Mouse (Mus musculus) B cell, adult 2 months (primary cell): ENCODE measurements at regions not wholly inside any gene's neighbourhood (a gene's known extent, or its start where the extent isn't known, plus 50 kb on each side); places are given as distances from the start of the nearest gene placed in this dataset.

Experiments
- DNase-seq, 2 experiments: peaks; one replicate each; pipeline ENCODE4 v3.0.0; 2022

- DNase-seq = no peak
Observed at GRCm38 (mm10) chr2:172613891-172614391, 64.5 kb downstream of the Tfap2c start.

- DNase-seq = no peak
Observed at GRCm38 (mm10) chr2:172615148-172615547, 65.8 kb downstream of the Tfap2c start.

- no peak for DNase-seq
Observed at GRCm38 (mm10) chr2:172615582-172615981, 66.2 kb downstream of the Tfap2c start.

- DNase-seq = no peak
Observed at GRCm38 (mm10) chr2:172619168-172619567, 69.8 kb downstream of the Tfap2c start.

- DNase-seq = no peak
Observed at GRCm38 (mm10) chr2:172620001-172620400, 70.6 kb downstream of the Tfap2c start.

GRCm38 (mm10) chr2:172623707-172624106 is 74.3 kb downstream of the Tfap2c start:
- DNase-seq = no peak

- DNase-seq = no peak
Observed at GRCm38 (mm10) chr2:172627353-172628306, 78.2 kb downstream of the Tfap2c start.

- no peak for DNase-seq
Observed at GRCm38 (mm10) chr2:172630333-172630732, 80.9 kb downstream of the Tfap2c start.

GRCm38 (mm10) chr2:172642616-172643015 is 93.2 kb downstream of the Tfap2c start:
- DNase-seq = no peak

GRCm38 (mm10) chr2:172643860-172644259 is 94.5 kb downstream of the Tfap2c start:
- no peak for DNase-seq

- no peak for DNase-seq
Observed at GRCm38 (mm10) chr2:172644451-172644850, 95.1 kb downstream of the Tfap2c start.

- no peak for DNase-seq
Observed at GRCm38 (mm10) chr2:172648072-172648471, 98.7 kb downstream of the Tfap2c start.

- no peak for DNase-seq
Observed at GRCm38 (mm10) chr2:172660479-172660878, 111.1 kb downstream of the Tfap2c start.

GRCm38 (mm10) chr2:172660916-172661315 is 111.5 kb downstream of the Tfap2c start:
- no peak for DNase-seq

- no peak for DNase-seq
Observed at GRCm38 (mm10) chr2:172661418-172661980, 112.1 kb downstream of the Tfap2c start.

- no peak for DNase-seq
Observed at GRCm38 (mm10) chr2:172662165-172662564, 112.8 kb downstream of the Tfap2c start.

- no peak for DNase-seq
Observed at GRCm38 (mm10) chr2:172663681-172664080, 114.3 kb downstream of the Tfap2c start.

GRCm38 (mm10) chr2:172673081-172673480 is 123.7 kb downstream of the Tfap2c start:
- DNase-seq = no peak

- no peak for DNase-seq
Observed at GRCm38 (mm10) chr2:172674641-172675040, 125.2 kb downstream of the Tfap2c start.

GRCm38 (mm10) chr2:172675081-172675480 is 125.7 kb downstream of the Tfap2c start:
- DNase-seq = no peak

GRCm38 (mm10) chr2:172690196-172690595 is 140.8 kb downstream of the Tfap2c start:
- DNase-seq = no peak

GRCm38 (mm10) chr2:172690931-172691651 is 141.7 kb downstream of the Tfap2c start:
- no peak for DNase-seq

- DNase-seq = no peak
Observed at GRCm38 (mm10) chr2:172698961-172699360, 149.6 kb downstream of the Tfap2c start.
